Mouse (Mus musculus) embryonic facial prominence, embryonic 11.5 days (tissue): ENCODE data around the gene Tll1. TPM values are rescaled to one million over a fixed set of nuclear protein-coding genes. Genes with fewer than 3 reads are reported as not detected.

Experiments
- ATAC-seq: fragments of 200-750 bp; cut with Nextera tagmentation; replicated peaks from 2 replicates; pipeline ENCODE4 v1.8.0; 2017; ENCODE audit warnings: low read depth; ENCODE audit not compliant: insufficient number of reproducible peaks, low FRiP score, low TSS enrichment
- DNase-seq: peaks from one replicate; pipeline ENCODE4 v3.0.0-alpha.2; 2015; ENCODE audit warnings: low spot score
- H3K27ac ChIP-seq: fragments of 300-500 bp; sonication (generic); replicated peaks from 2 replicates; pipeline ENCODE4 v1.5.1; 2014; ENCODE audit warnings: mild to moderate bottlenecking, low read depth, low read length, control low read depth
- H3K27me3 ChIP-seq: fragments of 300-500 bp; sonication (generic); 2 replicates; pipeline ENCODE4 v1.6.1; 2014; ENCODE audit warnings: mild to moderate bottlenecking, low read length, moderate library complexity, mixed read lengths; ENCODE audit not compliant: control insufficient read depth, insufficient read depth
- H3K36me3 ChIP-seq: fragments of 300-500 bp; sonication (generic); replicated peaks from 2 replicates; pipeline ENCODE4 v1.6.1; 2014; ENCODE audit warnings: low read depth, mild to moderate bottlenecking, low read length, moderate library complexity, mixed read lengths; ENCODE audit not compliant: control insufficient read depth, insufficient read depth
- H3K4me1 ChIP-seq: fragments of 300-500 bp; sonication (generic); 2 replicates; pipeline ENCODE4 v1.6.1; 2014; ENCODE audit warnings: low read length, mixed read lengths; ENCODE audit not compliant: control insufficient read depth, insufficient read depth
- H3K4me2 ChIP-seq: fragments of 300-500 bp; sonication (generic); 2 replicates; pipeline ENCODE4 v1.6.1; 2014; ENCODE audit warnings: low read depth, mild to moderate bottlenecking, control low read depth, low read length, moderate library complexity
- H3K4me3 ChIP-seq: fragments of 300-500 bp; sonication (generic); 2 replicates; pipeline ENCODE4 v1.5.1; 2014; ENCODE audit warnings: low read depth, low read length, control low read depth
- H3K9ac ChIP-seq: fragments of 300-500 bp; sonication (generic); replicated peaks from 2 replicates; pipeline ENCODE4 v1.6.1; 2014; ENCODE audit warnings: mild to moderate bottlenecking, control low read depth, low read length
- H3K9me3 ChIP-seq: fragments of 300-500 bp; sonication (generic); replicated peaks from 2 replicates; pipeline ENCODE4 v1.6.1; 2016; ENCODE audit warnings: mild to moderate bottlenecking, low read length, inconsistent platforms, mixed read lengths; ENCODE audit not compliant: control insufficient read depth
- WGBS: fragments of 180-500 bp; shearing (Covaris S2); extraction: QIAGEN DNeasy Blood & Tissue Kit; methylation state at CpG from one replicate; pipeline ENCODE4 v1.1.7; 2014; 5-methylcytosine and 5-hydroxymethylcytosine counted together
- polyA plus RNA-seq: library from polyadenylated mRNA; unstranded; fragments of >200 nt; fragmentation: Nextera tagmentation; extraction: Ambion mirVana; gene quantifications from 2 replicates; pipeline ENCODE4 v1.2.1, GENCODE M21; 2014

The Tll1 gene
- polyA plus RNA-seq, 1 experiment from 2014 or later = 2.1 TPM

GRCm38 (mm10) chr8:64048556-64048955 lies 157.5 kb downstream of the Tll1 start:
- 67% methylated on average over 3 of the region's 3 CpGs for WGBS
- H3K4me1 ChIP-seq = no peaks in the 10 kb centered on the region
- no peak overlapping the region for H3K4me2 ChIP-seq
- no peak overlapping the region for H3K27ac ChIP-seq
- no peaks in the 10 kb centered on the region for H3K36me3 ChIP-seq
- no peak overlapping the region for H3K4me3 ChIP-seq
- DNase-seq (no peak), ATAC-seq (no peak)
- H3K27me3 ChIP-seq = no peaks in the 10 kb centered on the region
- no peaks in the 10 kb centered on the region for H3K9me3 ChIP-seq
- no peak overlapping the region for H3K9ac ChIP-seq

- WGBS = 64% methylated on average over 9 of the region's 9 CpGs
- no peak overlapping the region for H3K9ac ChIP-seq
- H3K36me3 ChIP-seq = no peaks in the 10 kb centered on the region
- H3K4me3 ChIP-seq = no peak overlapping the region
- H3K4me2 ChIP-seq = no peak overlapping the region
- no peaks in the 10 kb centered on the region for H3K9me3 ChIP-seq
- H3K27ac ChIP-seq = no peak overlapping the region
- DNase-seq = no peak
- no peaks in the 10 kb centered on the region for H3K27me3 ChIP-seq
- ATAC-seq = no peak
- H3K4me1 ChIP-seq = no peaks in the 10 kb centered on the region
Measured at GRCm38 (mm10) chr8:64047963-64048505, 158.0 kb downstream of the Tll1 start.

GRCm38 (mm10) chr8:64041303-64041884 lies 164.7 kb downstream of the Tll1 start:
- Histone ChIP-seq H3K27me3 (no peaks in the 10 kb centered on the region), H3K27ac (no peak overlapping the region), H3K9ac (no peak overlapping the region), H3K4me1 (no peaks in the 10 kb centered on the region), H3K4me3 (no peak overlapping the region), H3K4me2 (no peak overlapping the region), H3K9me3 (no peaks in the 10 kb centered on the region), H3K36me3 (no peaks in the 10 kb centered on the region)
- DNase-seq (no peak), ATAC-seq (no peak)
- 81% methylated on average over 6 of the region's 6 CpGs for WGBS

GRCm38 (mm10) chr8:64030672-64031385 lies 175.2 kb downstream of the Tll1 start:
- DNase-seq = no peak
- H3K27me3 ChIP-seq = no peaks in the 10 kb centered on the region
- H3K27ac ChIP-seq = no peak overlapping the region
- H3K4me3 ChIP-seq = no peak overlapping the region
- no peak overlapping the region for H3K9ac ChIP-seq
- WGBS = 92% methylated on average over 4 of the region's 4 CpGs
- H3K4me1 ChIP-seq = no peaks in the 10 kb centered on the region
- H3K36me3 ChIP-seq = no peaks in the 10 kb centered on the region
- no peak overlapping the region for H3K4me2 ChIP-seq
- no peaks in the 10 kb centered on the region for H3K9me3 ChIP-seq
- ATAC-seq = no peak

- ATAC-seq = no peak
- Histone ChIP-seq H3K9ac (no peak overlapping the region), H3K4me2 (no peak overlapping the region), H3K4me3 (no peak overlapping the region), H3K36me3 (no peaks in the 10 kb centered on the region), H3K27ac (no peak overlapping the region), H3K27me3 (no peaks in the 10 kb centered on the region), H3K4me1 (no peaks in the 10 kb centered on the region), H3K9me3 (no peaks in the 10 kb centered on the region)
- DNase-seq = no peak
Measured at GRCm38 (mm10) chr8:64030081-64030480, 176.0 kb downstream of the Tll1 start.

- Histone ChIP-seq H3K27ac (no peak overlapping the region), H3K27me3 (no peaks in the 10 kb centered on the region), H3K9ac (no peak overlapping the region), H3K4me3 (no peak overlapping the region), H3K36me3 (no peaks in the 10 kb centered on the region), H3K4me2 (no peak overlapping the region), H3K9me3 (no peaks in the 10 kb centered on the region), H3K4me1 (no peaks in the 10 kb centered on the region)
- ATAC-seq (no peak), DNase-seq (no peak)
- 92% methylated on average over 3 of the region's 3 CpGs for WGBS
Measured at GRCm38 (mm10) chr8:64029525-64029924, 176.5 kb downstream of the Tll1 start.

GRCm38 (mm10) chr8:64024359-64024758 lies 181.7 kb downstream of the Tll1 start:
- no peak overlapping the region for H3K27ac ChIP-seq
- no peaks in the 10 kb centered on the region for H3K4me1 ChIP-seq
- H3K4me2 ChIP-seq = no peak overlapping the region
- no peak overlapping the region for H3K9ac ChIP-seq
- DNase-seq (no peak), ATAC-seq (no peak)
- H3K9me3 ChIP-seq = no peaks in the 10 kb centered on the region
- no peak overlapping the region for H3K4me3 ChIP-seq
- no peaks in the 10 kb centered on the region for H3K36me3 ChIP-seq
- 86% methylated on average over 5 of the region's 5 CpGs for WGBS
- no peaks in the 10 kb centered on the region for H3K27me3 ChIP-seq

GRCm38 (mm10) chr8:64023579-64023978 lies 182.5 kb downstream of the Tll1 start:
- Histone ChIP-seq H3K27me3 (no peaks in the 10 kb centered on the region), H3K4me1 (no peaks in the 10 kb centered on the region), H3K4me2 (no peak overlapping the region), H3K9ac (no peak overlapping the region), H3K27ac (no peak overlapping the region), H3K9me3 (no peaks in the 10 kb centered on the region), H3K36me3 (no peaks in the 10 kb centered on the region), H3K4me3 (no peak overlapping the region)
- WGBS = 37% methylated on average over 5 of the region's 5 CpGs
- ATAC-seq = no peak
- peak; percentile 73 for DNase-seq
